Mouse (Mus musculus): ENCODE data around the gene Mphosph9.
"Not testable (repeated sequence)": the region's sequence is repeated elsewhere in the genome, so short reads cannot be mapped to it uniquely, and the experiment has no call there.

Gene Mphosph9

GRCm38 (mm10) chr5:124349196-124349595 lies 21.4 kb upstream of the Mphosph9 start:
- DNase-seq (ENCODE audit: extremely low read depth, insufficient read length, low spot score) = no peak

- DNase-seq (ENCODE audit: extremely low read depth, insufficient read length, low spot score) = no peak
Measured at GRCm38 (mm10) chr5:124342897-124343296, 15.1 kb upstream of the Mphosph9 start.

- peak; percentile 68 for DNase-seq (ENCODE audit: extremely low read depth, insufficient read length, low spot score)
Measured at GRCm38 (mm10) chr5:124341753-124342339, 14.1 kb upstream of the Mphosph9 start.

GRCm38 (mm10) chr5:124338791-124339190 lies 11.0 kb upstream of the Mphosph9 start:
- DNase-seq (ENCODE audit: extremely low read depth, insufficient read length, low spot score) = no peak

- DNase-seq (ENCODE audit: extremely low read depth, insufficient read length, low spot score) = no peak
Measured at GRCm38 (mm10) chr5:124337909-124338308, 10.1 kb upstream of the Mphosph9 start.

- no peak for DNase-seq (ENCODE audit: extremely low read depth, insufficient read length, low spot score)
Measured at GRCm38 (mm10) chr5:124337103-124337502, 9.3 kb upstream of the Mphosph9 start.

GRCm38 (mm10) chr5:124334392-124334791 lies 6.6 kb upstream of the Mphosph9 start:
- no peak for DNase-seq (ENCODE audit: extremely low read depth, insufficient read length, low spot score)

- DNase-seq (ENCODE audit: extremely low read depth, insufficient read length, low spot score) = no peak
Measured at GRCm38 (mm10) chr5:124330086-124330485, 2.3 kb upstream of the Mphosph9 start.

GRCm38 (mm10) chr5:124326829-124327228 lies 943 bp downstream of the Mphosph9 start:
- DNase-seq (ENCODE audit: extremely low read depth, insufficient read length, low spot score) = no peak

GRCm38 (mm10) chr5:124317648-124318047 lies 10.1 kb downstream of the Mphosph9 start:
- no peak for DNase-seq (ENCODE audit: extremely low read depth, insufficient read length, low spot score)

GRCm38 (mm10) chr5:124315941-124316340 lies 11.8 kb downstream of the Mphosph9 start:
- DNase-seq (ENCODE audit: extremely low read depth, insufficient read length, low spot score) = no peak

GRCm38 (mm10) chr5:124315498-124315897 lies 12.3 kb downstream of the Mphosph9 start:
- no peak for DNase-seq (ENCODE audit: extremely low read depth, insufficient read length, low spot score)

- peak; percentile 54 for DNase-seq (ENCODE audit: extremely low read depth, insufficient read length, low spot score)
Measured at GRCm38 (mm10) chr5:124310091-124310490, 17.7 kb downstream of the Mphosph9 start.

- DNase-seq (ENCODE audit: extremely low read depth, insufficient read length, low spot score) = no peak
Measured at GRCm38 (mm10) chr5:124309155-124309554, 18.6 kb downstream of the Mphosph9 start.

GRCm38 (mm10) chr5:124302853-124303252 lies 24.9 kb downstream of the Mphosph9 start:
- DNase-seq (ENCODE audit: extremely low read depth, insufficient read length, low spot score) = peak; percentile 77

GRCm38 (mm10) chr5:124300132-124300531 lies 27.6 kb downstream of the Mphosph9 start:
- no peak for DNase-seq (ENCODE audit: extremely low read depth, insufficient read length, low spot score)

GRCm38 (mm10) chr5:124299307-124299706 lies 28.5 kb downstream of the Mphosph9 start:
- DNase-seq (ENCODE audit: extremely low read depth, insufficient read length, low spot score) = not testable (repeated sequence)

GRCm38 (mm10) chr5:124296475-124296874 lies 31.3 kb downstream of the Mphosph9 start:
- DNase-seq (ENCODE audit: extremely low read depth, insufficient read length, low spot score) = no peak

GRCm38 (mm10) chr5:124293967-124294366 lies 33.8 kb downstream of the Mphosph9 start:
- no peak for DNase-seq (ENCODE audit: extremely low read depth, insufficient read length, low spot score)

GRCm38 (mm10) chr5:124290216-124290615 lies 37.6 kb downstream of the Mphosph9 start:
- no peak for DNase-seq (ENCODE audit: extremely low read depth, insufficient read length, low spot score)

GRCm38 (mm10) chr5:124287616-124288247 lies 40.0 kb downstream of the Mphosph9 start:
- DNase-seq (ENCODE audit: extremely low read depth, insufficient read length, low spot score) = no peak

GRCm38 (mm10) chr5:124284330-124284729 lies 43.4 kb downstream of the Mphosph9 start:
- DNase-seq (ENCODE audit: extremely low read depth, insufficient read length, low spot score) = no peak
